Mouse (Mus musculus) adrenal gland, postnatal 14 days (tissue): ENCODE data around the gene Mapkapk3. TPM values are rescaled to one million over a fixed set of nuclear protein-coding genes. Genes with fewer than 3 reads are reported as not detected.
"Not testable (repeated sequence)": the region's sequence is repeated elsewhere in the genome, so short reads cannot be mapped to it uniquely, and the experiment has no call there.

Source experiments
- DNase-seq: peaks from one replicate; pipeline ENCODE4 v3.0.0; 2021; ENCODE audit warnings: mixed read lengths
- total RNA-seq: library from RNA; stranded (reverse); gene quantifications from 2 replicates; pipeline ENCODE4 v1.2.3, GENCODE M21; 2021

Gene Mapkapk3
- total RNA-seq, 1 experiment from 2014 or later = 42.8 TPM

GRCm38 (mm10) chr9:107307886-107308285 lies 18.2 kb upstream of the Mapkapk3 start:
- peak; percentile 87 for DNase-seq

GRCm38 (mm10) chr9:107307099-107307872 lies 17.6 kb upstream of the Mapkapk3 start:
- peak; percentile 22 for DNase-seq

- DNase-seq = not testable (repeated sequence)
These were observed 17.0 kb upstream of the Mapkapk3 start for GRCm38 (mm10) chr9:107306673-107307072.

DNA sequence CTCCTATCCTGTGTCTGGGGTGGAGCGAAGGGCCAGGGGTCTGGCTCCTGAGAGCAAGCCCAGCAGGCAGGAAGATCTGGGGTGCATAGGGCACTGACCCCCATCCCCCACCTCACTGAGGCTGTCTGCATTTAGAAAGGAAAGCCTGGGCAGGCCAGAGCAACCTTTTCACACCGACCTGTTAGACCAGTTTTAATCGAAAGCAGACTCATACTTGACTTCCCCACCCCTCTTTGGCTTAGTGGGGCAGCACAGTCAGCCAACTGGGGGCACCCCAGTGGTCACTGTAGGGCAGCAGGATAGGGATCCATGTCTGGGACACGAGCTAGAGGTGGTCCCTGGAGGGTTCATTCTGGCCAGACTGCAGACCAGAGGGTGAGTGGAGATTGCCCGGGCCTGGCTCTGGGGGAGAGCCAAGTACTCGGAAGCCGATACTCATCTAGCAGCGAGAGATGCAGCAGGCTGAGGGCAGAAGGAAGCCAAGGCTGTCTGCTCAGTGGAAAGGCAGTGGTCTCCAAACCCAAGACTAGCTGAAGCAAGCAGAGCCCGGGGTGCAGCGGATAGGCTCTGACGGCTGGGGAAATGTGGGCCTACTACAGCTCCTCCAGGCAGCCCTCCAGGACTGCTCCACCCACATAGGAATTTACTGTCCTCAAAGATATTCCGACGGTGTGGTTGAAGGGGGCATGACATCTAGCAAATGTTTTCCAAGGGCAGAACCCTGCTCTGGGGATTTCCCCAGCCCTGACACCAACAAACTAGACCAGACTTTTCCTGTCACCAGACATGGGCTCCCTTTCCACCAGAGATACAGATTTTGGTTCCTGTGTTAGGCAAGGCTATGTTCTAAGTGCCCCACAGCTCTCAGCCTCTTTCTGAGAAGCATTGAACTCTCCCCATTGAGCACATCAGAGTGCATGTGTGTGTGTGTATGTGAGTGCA lies 16.2 kb upstream of the Mapkapk3 start:
- peak; percentile 50 for DNase-seq

DNA sequence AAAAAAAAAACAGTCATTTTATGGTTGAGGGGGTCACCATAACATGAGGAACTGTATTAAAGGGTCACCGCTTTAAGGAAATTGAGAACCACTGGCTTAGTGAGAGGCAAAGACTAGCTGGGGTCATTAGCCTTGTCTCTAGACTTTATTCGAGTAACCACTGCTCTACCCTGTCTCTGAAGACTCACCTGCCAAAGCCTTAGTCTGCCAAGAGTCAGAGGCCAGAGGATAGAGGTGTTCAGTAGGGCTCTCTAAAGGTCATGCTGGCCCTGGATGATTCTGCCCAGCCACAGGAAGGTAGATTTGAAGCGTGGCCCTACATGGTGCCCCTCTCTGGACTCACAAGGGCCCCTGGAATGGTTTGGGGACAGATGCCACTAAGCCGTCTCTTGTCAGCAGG lies 15.3 kb upstream of the Mapkapk3 start:
- DNase-seq = no peak

DNA sequence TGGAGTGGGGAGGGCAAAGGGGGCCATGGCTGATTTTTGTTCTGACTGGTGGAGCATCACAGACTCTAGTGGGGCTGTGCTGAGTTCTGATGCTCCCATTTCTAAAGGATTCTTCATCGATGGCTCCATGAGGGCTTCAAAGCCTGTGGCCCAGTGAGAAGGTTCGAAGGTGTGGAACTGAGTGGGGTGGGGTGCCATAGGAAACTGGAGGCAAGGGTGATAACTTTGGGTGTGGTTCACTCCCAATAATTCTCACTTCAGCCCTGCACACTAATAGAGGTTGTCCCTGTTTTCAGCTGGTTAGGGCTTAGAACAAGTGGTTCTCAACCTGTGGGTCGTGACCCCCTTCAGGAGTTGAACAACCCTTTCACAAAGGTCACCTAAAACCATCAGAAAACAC lies 14.7 kb upstream of the Mapkapk3 start:
- no peak for DNase-seq

GRCm38 (mm10) chr9:107303900-107304299 lies 14.2 kb upstream of the Mapkapk3 start:
- DNase-seq = no peak

DNA sequence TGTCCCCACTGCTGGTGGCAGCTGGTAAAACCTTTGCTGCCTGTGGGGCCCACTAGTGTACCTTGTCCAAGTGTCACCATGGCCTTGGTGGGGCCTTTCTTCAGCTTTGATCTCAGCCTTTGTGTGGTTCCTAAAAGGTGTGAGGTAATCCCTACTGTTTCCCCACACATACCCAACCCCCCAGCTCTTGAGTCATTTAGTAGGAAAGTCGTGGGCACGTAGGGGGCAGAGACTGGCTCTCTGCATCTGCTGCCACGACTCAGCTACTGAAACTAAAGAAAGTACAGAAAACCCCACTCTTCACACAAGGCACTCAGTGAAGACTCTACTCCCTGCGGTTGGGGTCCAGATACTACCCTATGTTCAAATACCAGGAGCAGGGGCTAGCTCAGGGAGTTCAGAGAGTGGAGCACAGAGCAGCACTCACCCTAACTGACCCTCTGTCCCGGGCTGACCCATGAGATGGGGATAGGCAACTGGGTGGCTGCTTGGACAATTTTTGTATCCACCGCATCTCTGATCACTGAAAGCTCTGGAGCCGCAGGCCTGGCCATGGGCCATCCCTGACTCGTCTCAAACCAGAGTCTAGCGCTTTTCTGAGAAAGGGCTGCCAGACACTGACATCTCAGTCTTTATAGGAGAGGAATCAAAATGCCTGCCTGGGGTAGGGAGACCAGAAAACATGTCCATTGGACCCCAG lies 13.6 kb upstream of the Mapkapk3 start:
- DNase-seq = no peak

- no peak for DNase-seq
These were observed 12.9 kb upstream of the Mapkapk3 start for GRCm38 (mm10) chr9:107302592-107302991.

GRCm38 (mm10) chr9:107301554-107302331 lies 12.1 kb upstream of the Mapkapk3 start:
- DNase-seq = no peak

GRCm38 (mm10) chr9:107300224-107300973 lies 10.7 kb upstream of the Mapkapk3 start:
- DNase-seq = no peak

DNA sequence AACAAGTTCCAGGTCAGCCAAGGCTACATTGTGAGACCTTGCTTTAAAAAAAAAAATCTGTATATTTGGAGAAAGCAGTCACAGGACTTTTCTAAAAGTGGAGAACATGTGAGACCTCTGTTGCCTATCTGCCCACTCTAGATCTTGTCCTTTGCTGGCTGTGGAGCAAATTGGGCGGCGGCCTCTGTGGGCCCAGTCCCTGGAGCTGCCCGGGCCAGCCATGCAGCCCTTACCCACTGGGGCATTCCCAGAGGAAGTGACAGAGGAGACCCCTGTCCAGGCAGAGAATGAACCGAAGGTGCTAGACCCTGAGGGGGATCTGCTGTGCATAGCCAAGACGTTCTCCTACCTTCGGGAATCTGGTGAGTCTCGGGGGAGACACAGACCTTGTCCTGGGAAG lies 10.1 kb upstream of the Mapkapk3 start:
- no peak for DNase-seq

GRCm38 (mm10) chr9:107298876-107299275 lies 9.2 kb upstream of the Mapkapk3 start:
- DNase-seq = no peak

GRCm38 (mm10) chr9:107298059-107298780 lies 8.5 kb upstream of the Mapkapk3 start:
- no peak for DNase-seq

- no peak for DNase-seq
These were observed 8.0 kb upstream of the Mapkapk3 start for GRCm38 (mm10) chr9:107297658-107298057.

- DNase-seq = no peak
These were observed 7.4 kb upstream of the Mapkapk3 start for GRCm38 (mm10) chr9:107297059-107297458.

GRCm38 (mm10) chr9:107296501-107296965 lies 6.9 kb upstream of the Mapkapk3 start:
- DNase-seq = peak; percentile 94

GRCm38 (mm10) chr9:107296041-107296440 lies 6.4 kb upstream of the Mapkapk3 start:
- DNase-seq = no peak

DNA sequence AAGGTAGTCTGAATTCAATTTTAAA lies 6.2 kb upstream of the Mapkapk3 start, which contains the start of gene Cish:
Gene Cish (plus strand): TSS at position 11 of the 25 bp plus-strand sequence.
- DNase-seq = no peak

DNA sequence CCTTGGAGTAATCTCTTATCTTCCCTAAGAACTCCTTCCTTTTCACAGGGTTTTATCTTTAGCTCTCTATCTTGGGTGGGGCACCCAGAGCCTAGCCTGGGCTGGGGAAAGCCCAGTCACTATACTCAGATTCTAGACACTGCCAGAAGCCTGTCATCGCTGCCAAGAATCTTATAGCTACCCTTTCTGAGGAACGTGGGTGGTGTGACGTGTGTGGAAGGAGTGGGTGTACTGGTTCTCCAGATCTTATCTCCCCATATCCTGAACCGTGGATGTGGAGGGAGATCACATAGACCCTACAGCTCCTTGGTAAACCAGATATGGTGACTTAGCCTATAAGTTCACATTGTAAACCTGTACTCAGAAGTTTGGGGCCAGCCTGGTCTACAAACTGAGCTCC lies 5.9 kb upstream of the Mapkapk3 start:
- no peak for DNase-seq

DNA sequence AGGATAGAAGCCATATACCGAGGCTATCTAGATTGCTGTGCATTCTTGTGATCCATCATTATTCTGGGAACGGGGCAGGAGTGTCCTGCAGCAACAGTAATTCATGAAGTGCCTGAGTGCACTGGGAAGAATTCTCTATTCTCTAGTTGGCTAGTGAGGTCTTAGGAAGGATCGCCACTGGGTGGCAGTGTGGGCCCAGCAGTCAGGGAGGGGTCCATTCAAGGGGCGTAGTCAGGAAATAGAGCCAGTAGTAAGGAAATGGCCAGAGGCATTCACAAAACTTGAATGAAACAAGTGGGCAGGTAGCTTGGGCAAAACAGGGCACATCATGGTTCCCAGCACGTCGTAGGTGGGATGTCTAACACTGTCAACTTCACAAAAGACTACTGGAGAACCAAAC lies 4.6 kb upstream of the Mapkapk3 start:
- DNase-seq = peak; percentile 91
